Mouse (Mus musculus) embryonic fibroblast, embryonic 13.5 days (primary cell): ENCODE measurements at regions not wholly inside any gene's neighbourhood (a gene's known extent, or its start where the extent isn't known, plus 50 kb on each side); places are given as distances from the start of the nearest gene placed in this dataset.

Experiments
- CTCF ChIP-seq: IDR thresholded peaks from 2 replicates; pipeline ENCODE4 v1.5.1; 2011; ENCODE audit warnings: mild to moderate bottlenecking, control low read depth, low read length, moderate library complexity, borderline replicate concordance; ENCODE audit not compliant: insufficient read depth
- POLR2A ChIP-seq: IDR thresholded peaks from 2 replicates; pipeline ENCODE4 v1.6.1; 2011; ENCODE audit warnings: low read depth, mild to moderate bottlenecking, control low read depth, low read length, moderate library complexity

- TF ChIP-seq CTCF (no peak), POLR2A (no peak)
These were observed 133.3 kb downstream of the Atxn7l3b start for GRCm38 (mm10) chr10:112795473-112795872.
